Mouse (Mus musculus) monocyte, adult 2 months (primary cell): Measurements from ENCODE around the gene Stap2.
A peak's percentile ranks its signal among the peaks of the same experiment; 100 is the strongest.

ENCODE experiments used
- DNase-seq, 2 experiments: peaks; one replicate each; pipeline ENCODE4 v3.0.0; 2022; ENCODE audit warnings: low spot score in 2 of 2, low read depth in 1 of 2

Stap2 gene

GRCm38 (mm10) chr17:56007444-56008355, 2.3 kb upstream of the Stap2 start:
- no peak for DNase-seq

GRCm38 (mm10) chr17:56006956-56007355, 1.6 kb upstream of the Stap2 start:
- DNase-seq: no peak

GRCm38 (mm10) chr17:56003000-56003399, 2.4 kb downstream of the Stap2 start:
- no peak for DNase-seq

GRCm38 (mm10) chr17:55999794-56000499, 5.4 kb downstream of the Stap2 start:
- DNase-seq: no peak

- no peak for DNase-seq
These were observed 9.4 kb downstream of the Stap2 start for GRCm38 (mm10) chr17:55996007-55996406.

- DNase-seq: no peak
These were observed 15.0 kb downstream of the Stap2 start for GRCm38 (mm10) chr17:55990278-55990898.

GRCm38 (mm10) chr17:55986030-55986961, 19.1 kb downstream of the Stap2 start, which contains the start of gene Fsd1:
Fsd1 (plus strand) TSS chr17:55986509.
- DNase-seq: no peak

GRCm38 (mm10) chr17:55977301-55977700, 28.1 kb downstream of the Stap2 start:
- no peak for DNase-seq

- peak in 1 of 2 experiments; percentile 51 for DNase-seq
These were observed 29.0 kb downstream of the Stap2 start for GRCm38 (mm10) chr17:55976255-55976862.

- DNase-seq: no peak
These were observed 33.9 kb downstream of the Stap2 start for GRCm38 (mm10) chr17:55971453-55971852.

GRCm38 (mm10) chr17:55969966-55970891, 35.2 kb downstream of the Stap2 start, which contains the start of gene Shd:
Shd (plus strand) TSS chr17:55970467.
- DNase-seq: no peak

- no peak for DNase-seq
These were observed 35.8 kb downstream of the Stap2 start for GRCm38 (mm10) chr17:55969560-55969959.

- DNase-seq: no peak
These were observed 37.2 kb downstream of the Stap2 start for GRCm38 (mm10) chr17:55968210-55968609.

GRCm38 (mm10) chr17:55967186-55967585, 38.2 kb downstream of the Stap2 start:
- DNase-seq: no peak

GRCm38 (mm10) chr17:55964996-55965395, 40.4 kb downstream of the Stap2 start:
- no peak for DNase-seq

- DNase-seq: no peak
These were observed 40.9 kb downstream of the Stap2 start for GRCm38 (mm10) chr17:55964496-55964895.

GRCm38 (mm10) chr17:55963171-55963570, 42.2 kb downstream of the Stap2 start:
- no peak for DNase-seq

- no peak for DNase-seq
These were observed 43.8 kb downstream of the Stap2 start for GRCm38 (mm10) chr17:55961631-55962030.

- no peak for DNase-seq
These were observed 44.6 kb downstream of the Stap2 start for GRCm38 (mm10) chr17:55960791-55961190.
